Mouse (Mus musculus) neural tube, embryonic 12.5 days (tissue): ENCODE data around the gene Alg3. TPM values are rescaled to one million over a fixed set of nuclear protein-coding genes. Genes with fewer than 3 reads are reported as not detected.
A peak's percentile ranks its signal among the peaks of the same experiment; 100 is the strongest.

Experiments
- ATAC-seq: fragments of 200-750 bp; cut with Nextera tagmentation; 2 replicates; pipeline ENCODE4 v1.8.0; 2017; ENCODE audit warnings: low read depth, mild to moderate bottlenecking, moderate TSS enrichment, moderate library complexity; ENCODE audit not compliant: low FRiP score
- H3K27ac ChIP-seq: fragments of 300-500 bp; sonication (generic); 2 replicates; pipeline ENCODE4 v1.5.1; 2016
- H3K27me3 ChIP-seq: fragments of 300-500 bp; sonication (generic); replicated peaks from 2 replicates; pipeline ENCODE4 v1.6.1; 2016; ENCODE audit warnings: mild to moderate bottlenecking
- H3K36me3 ChIP-seq: fragments of 300-500 bp; sonication (generic); 2 replicates; pipeline ENCODE4 v1.6.1; 2016; ENCODE audit warnings: mild to moderate bottlenecking
- H3K4me1 ChIP-seq: fragments of 300-500 bp; sonication (generic); 2 replicates; pipeline ENCODE4 v1.6.1; 2016
- H3K4me2 ChIP-seq: fragments of 300-500 bp; sonication (generic); replicated peaks from 2 replicates; pipeline ENCODE4 v1.6.1; 2016; ENCODE audit warnings: mild to moderate bottlenecking
- H3K4me3 ChIP-seq: fragments of 300-500 bp; sonication (generic); 2 replicates; pipeline ENCODE4 v1.5.1; 2016
- H3K9ac ChIP-seq: fragments of 300-500 bp; sonication (generic); 2 replicates; pipeline ENCODE4 v1.6.1; 2016; ENCODE audit warnings: mild to moderate bottlenecking
- H3K9me3 ChIP-seq: fragments of 300-500 bp; sonication (generic); 2 replicates; pipeline ENCODE4 v1.6.1; 2016; ENCODE audit warnings: mild to moderate bottlenecking
- WGBS: fragments of 180-500 bp; shearing (Covaris S2); methylation state at CpG from one replicate; pipeline ENCODE4 v1.1.7; 2016; 5-methylcytosine and 5-hydroxymethylcytosine counted together
- polyA plus RNA-seq: library from polyadenylated mRNA; unstranded; fragments of >200 nt; fragmentation: Nextera tagmentation; extraction: Ambion mirVana; gene quantifications from 2 replicates; pipeline ENCODE4 v1.2.1, GENCODE M21; 2016

Alg3 gene
- polyA plus RNA-seq = 43.3 and 44.5 TPM in 2 replicates

DNA sequence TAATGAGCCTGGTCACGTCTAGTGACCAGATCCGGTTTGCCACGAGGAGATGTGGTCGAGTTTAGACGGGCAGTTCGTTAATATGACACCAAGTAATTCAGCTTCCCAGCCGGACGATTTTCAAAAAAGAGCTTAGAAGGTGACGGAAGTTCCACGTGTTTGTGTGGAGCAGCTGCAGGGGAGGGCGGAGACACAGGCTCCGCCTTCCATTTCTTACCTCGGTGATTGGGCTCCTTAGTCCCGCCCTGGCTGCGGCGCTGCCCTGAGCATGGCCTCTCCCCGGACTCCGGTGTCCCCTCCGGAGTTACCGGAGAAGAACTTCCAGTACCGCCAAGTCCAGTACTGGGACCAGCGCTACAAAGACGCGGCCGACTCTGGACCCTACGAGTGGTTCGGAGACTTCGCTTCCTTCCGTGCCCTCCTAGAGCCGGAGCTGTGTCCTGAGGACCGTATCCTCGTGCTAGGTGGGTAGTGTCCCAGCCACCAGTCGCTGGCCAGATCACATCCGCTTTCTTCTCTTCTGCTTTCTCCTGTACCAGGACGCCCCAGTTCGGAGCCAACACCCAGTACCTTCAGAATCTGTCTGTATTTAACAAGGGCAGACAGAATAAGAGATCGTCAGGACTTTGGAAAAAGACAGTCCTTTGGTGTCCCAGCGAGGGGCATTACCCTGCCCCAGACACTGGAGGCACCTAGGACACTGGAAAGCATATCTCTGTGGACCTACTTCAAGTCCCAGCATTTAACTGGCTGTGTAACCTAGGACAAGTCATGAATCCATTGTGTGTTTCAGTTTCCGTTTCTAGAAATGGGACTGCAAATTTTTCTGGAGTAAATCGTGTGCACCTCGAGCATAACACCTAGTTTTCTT lies at the start of gene Alg3, which contains the start of the genes Eef1akmt4 and Gm49333:
Gene Alg3, minus strand, starts transcription at position 379 of the 871 bp plus-strand sequence.
Gene Eef1akmt4, plus strand, starts transcription at position 237 of the 871 bp plus-strand sequence.
Gene Gm49333, plus strand, starts transcription at position 254 of the 871 bp plus-strand sequence.
- H3K27ac ChIP-seq = peak within 1 kb of the TSS; percentile 63; the same call in 1 of the 2 replicates
- ATAC-seq = peak; percentile 94
- no peaks in the 10 kb centered on the region for H3K9me3 ChIP-seq
- H3K9ac ChIP-seq = peak within 1 kb of the TSS; percentile 88
- peaks cover 16% of the 10 kb centered on the region for H3K4me1 ChIP-seq
- H3K27me3 ChIP-seq = no peaks in the 10 kb centered on the region
- 3% methylated on average over 41 of the region's 41 CpGs for WGBS
- H3K4me3 ChIP-seq = peak within 1 kb of the TSS; percentile 88
- peak within 1 kb of the TSS; percentile 95 for H3K4me2 ChIP-seq
- peaks cover 19% of the 10 kb centered on the region for H3K36me3 ChIP-seq

GRCm38 (mm10) chr16:20657661-20658060 lies 46.1 kb upstream of the Alg3 start:
- no peak for ATAC-seq
- 91% methylated on average over 4 of the region's 4 CpGs for WGBS

DNA sequence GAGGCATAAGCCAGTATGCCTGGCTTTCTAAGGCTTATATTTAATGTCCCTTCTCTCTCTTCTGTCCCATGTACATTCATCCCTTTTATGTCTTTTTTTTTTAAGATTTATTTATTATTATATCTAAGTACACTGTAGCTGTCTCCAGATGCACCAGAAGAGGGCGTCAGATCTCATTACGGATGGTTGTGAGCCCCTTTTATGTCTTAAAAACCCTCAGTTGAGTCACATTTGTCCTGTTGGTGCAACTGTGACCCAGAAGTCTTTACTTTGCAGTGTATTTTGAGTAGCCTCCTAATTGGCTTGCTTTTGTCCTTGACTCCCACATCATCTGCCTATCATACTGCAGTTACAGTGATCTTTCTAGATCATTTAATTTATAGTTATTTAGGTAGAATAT lies 41.8 kb upstream of the Alg3 start:
- Histone ChIP-seq H3K27ac (no peak overlapping the region), H3K9ac (no peak overlapping the region), H3K27me3 (no peaks in the 10 kb centered on the region), H3K4me2 (peak overlapping the region; percentile 91; the same call in 1 of the 2 replicates), H3K9me3 (no peaks in the 10 kb centered on the region), H3K36me3 (peaks cover 40% of the 10 kb centered on the region), H3K4me3 (no peak overlapping the region), H3K4me1 (peaks cover 16% of the 10 kb centered on the region)
- no peak for ATAC-seq
- 51% methylated on average over 2 of the region's 2 CpGs for WGBS

More at GRCm38 (mm10) chr16:20657661-20658060, 46.1 kb upstream of the Alg3 start:
- H3K4me2 ChIP-seq = no peak overlapping the region
- peaks cover 82% of the 10 kb centered on the region for H3K36me3 ChIP-seq
- no peaks in the 10 kb centered on the region for H3K27me3 ChIP-seq
- H3K27ac ChIP-seq = no peak overlapping the region
- no peaks in the 10 kb centered on the region for H3K9me3 ChIP-seq
- no peak overlapping the region for H3K9ac ChIP-seq
- no peak overlapping the region for H3K4me3 ChIP-seq
- peaks cover 6% of the 10 kb centered on the region for H3K4me1 ChIP-seq

DNA sequence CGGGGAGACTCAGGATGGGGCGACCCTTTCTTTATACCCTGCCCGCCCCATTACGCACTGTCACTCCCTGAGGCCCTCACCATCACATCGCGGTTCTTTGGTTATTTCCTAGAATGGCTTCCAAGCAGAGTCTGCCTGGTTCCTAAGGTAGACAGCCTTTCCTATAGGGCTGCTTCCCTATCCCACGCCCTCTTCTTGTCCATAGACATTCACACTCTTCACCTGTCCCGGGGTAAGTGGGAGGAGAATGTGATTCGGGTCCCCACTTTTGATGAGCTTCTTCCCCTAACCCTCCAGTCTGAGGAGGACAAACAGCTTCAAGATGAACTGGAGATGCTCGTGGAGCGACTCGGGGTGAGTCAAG lies 40.4 kb upstream of the Alg3 start:
- H3K9ac ChIP-seq = peak overlapping the region; percentile 87
- ATAC-seq = no peak
- H3K27ac ChIP-seq = no peak overlapping the region

DNA sequence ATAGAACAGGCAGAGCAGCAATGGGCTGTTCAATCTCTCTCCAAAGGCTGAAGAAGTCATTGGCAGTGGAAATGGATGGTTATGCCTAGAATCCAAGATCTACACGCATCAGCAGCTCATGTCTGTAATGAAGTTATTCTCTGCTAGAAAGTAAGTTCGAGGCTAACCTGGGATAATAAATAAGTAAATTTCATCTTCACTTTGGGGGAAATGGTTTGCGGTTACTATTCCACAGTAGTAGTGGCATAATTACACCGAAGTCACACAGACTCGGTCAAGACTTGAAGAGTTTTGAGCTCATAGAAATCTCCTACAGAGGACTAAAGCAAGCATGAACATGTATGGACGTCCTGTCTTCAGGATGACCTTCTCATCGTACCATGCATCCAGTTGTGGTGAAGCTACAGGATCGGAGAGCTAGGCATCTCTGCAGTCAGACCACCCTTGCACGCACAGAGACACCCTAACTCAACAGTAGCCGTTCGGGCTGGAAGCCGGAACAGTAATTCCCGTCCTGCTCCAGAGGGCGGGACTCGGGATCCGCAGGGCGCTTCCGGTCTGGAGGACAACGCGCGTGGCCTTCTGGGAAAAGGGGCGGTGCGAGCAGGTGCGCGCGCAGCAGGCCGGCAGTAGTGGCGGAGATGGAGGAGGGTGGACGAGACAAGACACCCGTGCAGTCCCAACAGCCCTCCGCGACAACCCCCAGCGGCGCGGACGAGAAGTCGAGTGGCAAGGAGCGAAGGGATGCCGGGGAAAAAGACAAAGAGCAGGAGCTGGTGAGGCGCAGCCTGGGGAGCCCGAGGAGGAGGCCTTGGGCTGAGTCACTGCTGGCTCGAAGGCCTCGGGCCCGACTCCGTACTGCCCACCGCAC lies 39.8 kb upstream of the Alg3 start, which contains the start of gene Psmd2:
Gene Psmd2, plus strand, starts transcription at position 577 of the 871 bp plus-strand sequence.
- H3K36me3 ChIP-seq = peaks cover 20% of the 10 kb centered on the region
- H3K4me2 ChIP-seq = peak within 1 kb of the TSS; percentile 91
- 2% methylated on average over 46 of the region's 46 CpGs for WGBS
- ATAC-seq = peak; percentile 95
- H3K9me3 ChIP-seq = no peaks in the 10 kb centered on the region
- no peaks in the 10 kb centered on the region for H3K27me3 ChIP-seq
- peak within 1 kb of the TSS; percentile 87 for H3K9ac ChIP-seq
- H3K4me1 ChIP-seq = peaks cover 16% of the 10 kb centered on the region
- no peak within 1 kb of the TSS for H3K27ac ChIP-seq
- H3K4me3 ChIP-seq = peak within 1 kb of the TSS; percentile 71

More for the DNA sequence above, 40.4 kb upstream of the Alg3 start:
- WGBS = 11% methylated on average over 12 of the region's 12 CpGs
- H3K4me3 ChIP-seq = peak overlapping the region; percentile 71
- no peaks in the 10 kb centered on the region for H3K27me3 ChIP-seq
- H3K9me3 ChIP-seq = no peaks in the 10 kb centered on the region
- peaks cover 16% of the 10 kb centered on the region for H3K4me1 ChIP-seq
- H3K36me3 ChIP-seq = peaks cover 26% of the 10 kb centered on the region
- peak overlapping the region; percentile 91 for H3K4me2 ChIP-seq

DNA sequence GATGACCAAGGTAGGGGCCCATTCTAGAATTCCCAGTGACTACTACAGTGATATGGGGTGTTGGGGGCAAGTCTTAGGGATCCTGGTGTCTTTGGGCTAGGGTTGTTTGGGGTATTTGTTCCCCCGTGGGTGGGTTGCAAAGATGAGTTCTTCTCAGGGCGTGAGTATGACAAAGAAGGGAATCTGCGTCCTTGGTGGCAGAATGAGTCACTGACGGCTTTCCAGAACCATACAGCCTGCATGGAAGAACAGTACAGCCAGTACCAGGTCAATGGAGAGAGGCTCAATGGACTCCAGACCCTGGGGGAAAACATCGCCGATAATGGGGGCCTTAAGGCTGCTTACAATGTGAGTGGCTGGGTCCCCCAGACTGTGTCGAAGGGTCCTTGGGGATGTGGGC lies 32.4 kb upstream of the Alg3 start:
- Histone ChIP-seq H3K4me2 (no peak overlapping the region), H3K4me3 (no peak overlapping the region)
- WGBS = 93% methylated on average over 7 of the region's 7 CpGs

GRCm38 (mm10) chr16:20642161-20642560 lies 30.6 kb upstream of the Alg3 start:
- Histone ChIP-seq H3K4me3 (no peak overlapping the region), H3K4me2 (no peak overlapping the region), H3K36me3 (no peaks in the 10 kb centered on the region), H3K27ac (no peak overlapping the region), H3K4me1 (no peaks in the 10 kb centered on the region), H3K27me3 (no peaks in the 10 kb centered on the region), H3K9me3 (no peaks in the 10 kb centered on the region), H3K9ac (no peak overlapping the region)
- peak; percentile 48; the same call in 1 of the 2 replicates for ATAC-seq
- 3% methylated on average over 8 of the region's 8 CpGs for WGBS

More for the DNA sequence above, 32.4 kb upstream of the Alg3 start:
- Histone ChIP-seq H3K27me3 (no peaks in the 10 kb centered on the region), H3K36me3 (no peaks in the 10 kb centered on the region), H3K4me1 (no peaks in the 10 kb centered on the region), H3K9me3 (no peaks in the 10 kb centered on the region), H3K27ac (no peak overlapping the region), H3K9ac (no peak overlapping the region)
- no peak for ATAC-seq

DNA sequence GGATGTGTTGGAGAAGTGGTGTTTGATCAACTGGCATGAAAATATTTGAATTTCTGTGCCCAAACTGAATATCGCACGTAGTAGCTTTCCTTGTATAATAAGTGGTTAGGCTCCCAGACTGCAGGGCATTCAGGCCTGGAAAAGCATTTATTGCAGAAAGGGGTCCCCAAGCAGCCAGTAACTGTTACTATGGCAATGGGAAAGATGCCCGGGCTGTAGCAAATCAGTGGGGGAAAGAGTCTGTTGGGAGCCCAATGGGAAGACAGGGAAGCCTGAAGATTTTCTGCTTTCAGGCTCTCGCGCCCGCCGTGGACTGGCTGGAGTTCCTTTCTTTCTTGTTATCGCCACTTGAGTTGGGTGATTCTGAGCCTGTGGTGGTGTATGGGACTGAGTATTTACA lies 26.8 kb upstream of the Alg3 start:
- 83% methylated on average over 8 of the region's 8 CpGs for WGBS
- no peak for ATAC-seq
- no peak overlapping the region for H3K9ac ChIP-seq

DNA sequence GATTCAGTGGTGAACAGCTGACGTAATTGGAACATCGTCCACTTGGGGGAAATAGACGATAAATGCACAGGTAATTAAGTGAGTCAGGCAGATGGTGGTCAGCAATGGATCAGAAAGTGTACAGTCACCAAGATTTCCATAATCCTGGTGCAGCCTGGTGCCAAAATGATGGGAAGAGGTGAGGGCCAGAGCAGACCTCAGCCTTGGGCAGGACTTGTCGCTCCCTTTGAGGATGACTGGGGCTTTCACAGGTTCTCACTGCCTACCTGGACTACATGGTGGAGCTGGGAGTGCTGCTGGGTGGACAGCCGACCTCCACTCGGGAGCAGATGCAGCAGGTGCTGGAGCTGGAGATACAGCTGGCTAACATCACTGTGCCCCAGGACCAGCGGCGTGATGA lies 25.9 kb upstream of the Alg3 start:
- WGBS = 82% methylated on average over 8 of the region's 8 CpGs
- no peaks in the 10 kb centered on the region for H3K9me3 ChIP-seq
- no peaks in the 10 kb centered on the region for H3K4me1 ChIP-seq
- H3K36me3 ChIP-seq = no peaks in the 10 kb centered on the region
- H3K27me3 ChIP-seq = no peaks in the 10 kb centered on the region
- no peak overlapping the region for H3K27ac ChIP-seq
- no peak overlapping the region for H3K4me2 ChIP-seq
- no peak overlapping the region for H3K4me3 ChIP-seq
- no peak for ATAC-seq
- no peak overlapping the region for H3K9ac ChIP-seq

More for the DNA sequence above, 26.8 kb upstream of the Alg3 start:
- H3K27me3 ChIP-seq = no peaks in the 10 kb centered on the region
- H3K9me3 ChIP-seq = no peaks in the 10 kb centered on the region
- no peaks in the 10 kb centered on the region for H3K4me1 ChIP-seq
- no peak overlapping the region for H3K4me2 ChIP-seq
- H3K4me3 ChIP-seq = no peak overlapping the region
- no peak overlapping the region for H3K27ac ChIP-seq
- no peaks in the 10 kb centered on the region for H3K36me3 ChIP-seq

DNA sequence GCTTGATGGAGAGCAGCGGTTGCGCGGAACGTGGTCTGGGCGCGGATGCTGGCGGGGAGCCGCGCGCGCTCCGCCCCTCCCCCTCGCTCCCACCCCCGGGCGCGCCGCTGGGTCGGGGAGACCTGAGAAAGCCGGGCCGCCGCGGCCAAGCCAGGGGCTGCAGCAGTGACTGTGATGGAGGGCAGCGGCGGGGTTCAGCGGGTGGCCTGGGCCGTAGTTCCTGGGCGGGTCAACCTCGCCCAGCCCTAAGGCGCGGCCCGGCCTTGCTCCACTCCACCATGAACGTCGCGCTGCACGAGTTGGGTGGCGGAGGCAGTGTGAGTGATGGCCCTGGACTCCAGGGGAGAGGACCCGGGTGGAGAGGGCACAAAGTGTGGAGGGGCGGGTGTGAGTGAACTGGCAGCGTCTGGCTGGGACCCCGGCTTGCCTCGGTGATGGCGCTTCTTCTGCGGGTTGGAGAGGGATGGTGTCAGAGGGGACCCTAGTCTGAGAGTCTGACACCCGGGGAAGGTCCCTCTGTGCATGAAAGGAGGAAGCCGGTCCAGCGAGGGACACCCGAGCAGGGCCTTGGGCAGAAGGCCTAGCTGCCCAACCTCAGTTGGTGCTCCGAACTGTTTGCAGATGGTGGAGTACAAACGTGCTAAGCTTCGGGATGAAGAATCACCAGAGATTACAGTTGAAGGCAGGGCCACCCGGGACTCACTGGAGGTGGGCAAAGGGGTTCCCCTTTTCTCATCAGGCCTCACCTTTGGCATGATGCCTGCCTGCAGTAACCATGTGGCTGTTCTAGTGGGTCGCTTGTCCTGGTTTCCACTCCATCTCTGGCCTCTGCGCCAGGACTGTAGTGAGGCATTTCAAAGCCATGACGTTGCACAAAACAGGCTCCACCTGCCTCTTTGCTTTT lies 18.4 kb upstream of the Alg3 start, which contains the start of gene Ece2:
Gene Ece2, plus strand, starts transcription at position 98 of the 904 bp plus-strand sequence.
- no peaks in the 10 kb centered on the region for H3K9me3 ChIP-seq
- H3K4me1 ChIP-seq = 0 out of 2 replicates have a peak, but pooled peaks cover 2% of the 10 kb centered on the region
- no peak within 1 kb of the TSS for H3K27ac ChIP-seq
- H3K36me3 ChIP-seq = no peaks in the 10 kb centered on the region
- H3K9ac ChIP-seq = peak within 1 kb of the TSS; percentile 80
- no peaks in the 10 kb centered on the region for H3K27me3 ChIP-seq
- 8% methylated on average over 51 of the region's 54 CpGs for whole genome bisulfite sequencing
- H3K4me2 ChIP-seq = peak within 1 kb of the TSS; percentile 96
- peak; percentile 70 for ATAC-seq
- H3K4me3 ChIP-seq = peak within 1 kb of the TSS; percentile 54

GRCm38 (mm10) chr16:20628871-20629391 lies 17.4 kb upstream of the Alg3 start:
- Histone ChIP-seq H3K36me3 (no peaks in the 10 kb centered on the region), H3K9me3 (no peaks in the 10 kb centered on the region), H3K27me3 (no peaks in the 10 kb centered on the region), H3K4me3 (no peak overlapping the region), H3K4me2 (peak overlapping the region; percentile 96; the same call in 1 of the 2 replicates), H3K4me1 (0 out of 2 replicates have a peak, but pooled peaks cover 2% of the 10 kb centered on the region), H3K27ac (no peak overlapping the region), H3K9ac (no peak overlapping the region)
- WGBS = 49% methylated on average over 11 of the region's 11 CpGs
- ATAC-seq = no peak
